Mouse (Mus musculus): ENCODE data around the gene Zfp316. TPM values are rescaled to one million over a fixed set of nuclear protein-coding genes. Genes with fewer than 3 reads are reported as not detected.

The Zfp316 gene
- polyA plus RNA-seq, 1 experiment from 2014 or later = 5.2 TPM

GRCm38 (mm10) chr5:143226790-143227189 is 43.0 kb downstream of the Zfp316 start, which contains the start of gene Spdye4a:
Gene Spdye4a, minus strand, starts transcription at chr5:143226890.
- no peak within 1 kb of the TSS for H3K4me3 ChIP-seq (ENCODE audit: low read depth, low read length)
- no peak for ATAC-seq (ENCODE audit: low read depth)
- no peaks in the 10 kb centered on the region for H3K4me1 ChIP-seq (ENCODE audit: control insufficient read depth, insufficient read depth, low read length)
- no peak within 1 kb of the TSS for H3K27ac ChIP-seq (ENCODE audit: low read depth, low read length)
- H3K36me3 ChIP-seq (ENCODE audit: control insufficient read depth, insufficient read depth, low read length) = no peaks in the 10 kb centered on the region
- H3K4me2 ChIP-seq (ENCODE audit: low read depth, low read length) = no peak within 1 kb of the TSS
- H3K27me3 ChIP-seq (ENCODE audit: control insufficient read depth, insufficient read depth, low read length) = no peaks in the 10 kb centered on the region
- H3K9me3 ChIP-seq (ENCODE audit: control insufficient read depth, low read length) = peaks cover 4% of the 10 kb centered on the region; the same call in 1 of the 2 replicates
- no peak within 1 kb of the TSS for H3K9ac ChIP-seq (replicated peaks; ENCODE audit: low read depth, low read length)
- WGBS = 90% methylated on average over 3 of the region's 3 CpGs

GRCm38 (mm10) chr5:143222287-143222686 is 47.5 kb downstream of the Zfp316 start:
- ATAC-seq (ENCODE audit: low read depth) = no peak
- Histone ChIP-seq H3K9me3 (ENCODE audit: control insufficient read depth, low read length) (no peaks in the 10 kb centered on the region), H3K27ac (ENCODE audit: low read depth, low read length) (no peak overlapping the region), H3K27me3 (ENCODE audit: control insufficient read depth, insufficient read depth, low read length) (no peaks in the 10 kb centered on the region), H3K4me2 (ENCODE audit: low read depth, low read length) (no peak overlapping the region), H3K36me3 (ENCODE audit: control insufficient read depth, insufficient read depth, low read length) (no peaks in the 10 kb centered on the region), H3K9ac (replicated peaks; ENCODE audit: low read depth, low read length) (no peak overlapping the region), H3K4me1 (ENCODE audit: control insufficient read depth, insufficient read depth, low read length) (no peaks in the 10 kb centered on the region), H3K4me3 (ENCODE audit: low read depth, low read length) (no peak overlapping the region)
- 90% methylated on average over 1 of the region's 1 CpGs for WGBS

GRCm38 (mm10) chr5:143220996-143221395 is 48.8 kb downstream of the Zfp316 start:
- no peak overlapping the region for H3K4me2 ChIP-seq (ENCODE audit: low read depth, low read length)
- WGBS = 78% methylated on average over 5 of the region's 5 CpGs
- no peak for ATAC-seq (ENCODE audit: low read depth)

GRCm38 (mm10) chr5:143213832-143214231 is 56.0 kb downstream of the Zfp316 start:
- no peak overlapping the region for H3K4me3 ChIP-seq (ENCODE audit: low read depth, low read length)
- H3K27ac ChIP-seq (ENCODE audit: low read depth, low read length) = no peak overlapping the region
- no peaks in the 10 kb centered on the region for H3K27me3 ChIP-seq (ENCODE audit: control insufficient read depth, insufficient read depth, low read length)
- no peak for ATAC-seq (ENCODE audit: low read depth)
- no peak overlapping the region for H3K4me2 ChIP-seq (ENCODE audit: low read depth, low read length)
- H3K9ac ChIP-seq (replicated peaks; ENCODE audit: low read depth, low read length) = no peak overlapping the region
- H3K36me3 ChIP-seq (ENCODE audit: control insufficient read depth, insufficient read depth, low read length) = no peaks in the 10 kb centered on the region
- no peaks in the 10 kb centered on the region for H3K4me1 ChIP-seq (ENCODE audit: control insufficient read depth, insufficient read depth, low read length)
- H3K9me3 ChIP-seq (ENCODE audit: control insufficient read depth, low read length) = no peaks in the 10 kb centered on the region
- 63% methylated on average over 2 of the region's 2 CpGs for WGBS

More at GRCm38 (mm10) chr5:143220996-143221395, 48.8 kb downstream of the Zfp316 start:
- no peaks in the 10 kb centered on the region for H3K36me3 ChIP-seq (ENCODE audit: control insufficient read depth, insufficient read depth, low read length)
- H3K4me1 ChIP-seq (ENCODE audit: control insufficient read depth, insufficient read depth, low read length) = no peaks in the 10 kb centered on the region
- no peaks in the 10 kb centered on the region for H3K9me3 ChIP-seq (ENCODE audit: control insufficient read depth, low read length)
- no peak overlapping the region for H3K9ac ChIP-seq (replicated peaks; ENCODE audit: low read depth, low read length)
- no peak overlapping the region for H3K4me3 ChIP-seq (ENCODE audit: low read depth, low read length)
- H3K27ac ChIP-seq (ENCODE audit: low read depth, low read length) = no peak overlapping the region
- no peaks in the 10 kb centered on the region for H3K27me3 ChIP-seq (ENCODE audit: control insufficient read depth, insufficient read depth, low read length)

GRCm38 (mm10) chr5:143205015-143205414 is 64.8 kb downstream of the Zfp316 start:
- no peak for ATAC-seq (ENCODE audit: low read depth)
- H3K9ac ChIP-seq (replicated peaks; ENCODE audit: low read depth, low read length) = no peak overlapping the region
- 74% methylated on average over 3 of the region's 3 CpGs for WGBS
- H3K27ac ChIP-seq (ENCODE audit: low read depth, low read length) = no peak overlapping the region
- no peaks in the 10 kb centered on the region for H3K4me1 ChIP-seq (ENCODE audit: control insufficient read depth, insufficient read depth, low read length)
- no peaks in the 10 kb centered on the region for H3K36me3 ChIP-seq (ENCODE audit: control insufficient read depth, insufficient read depth, low read length)
- H3K4me2 ChIP-seq (ENCODE audit: low read depth, low read length) = no peak overlapping the region
- H3K27me3 ChIP-seq (ENCODE audit: control insufficient read depth, insufficient read depth, low read length) = no peaks in the 10 kb centered on the region
- H3K4me3 ChIP-seq (ENCODE audit: low read depth, low read length) = no peak overlapping the region
- H3K9me3 ChIP-seq (ENCODE audit: control insufficient read depth, low read length) = no peaks in the 10 kb centered on the region

Other genes with a start within 250 kb of the Zfp316 start
- 25.0 and 36.8 TPM in 2 replicates for gene Rnf216, start 157.0 kb downstream of the Zfp316 start, polyA plus RNA-seq (2014; fragmentation: Nextera tagmentation; extraction: Ambion mirVana)
- gene Olfr718-ps1, start 122.4 kb downstream of the Zfp316 start, polyA plus RNA-seq (2014; fragmentation: Nextera tagmentation; extraction: Ambion mirVana) = 0.04 TPM in 1 of 2 replicates, not detected in the other
- gene Rbak, start 89.2 kb downstream of the Zfp316 start, polyA plus RNA-seq (2014; fragmentation: Nextera tagmentation; extraction: Ambion mirVana) = 16.6 and 20.9 TPM in 2 replicates
- gene Spdye4b, start 89.0 kb downstream of the Zfp316 start, polyA plus RNA-seq (2014; fragmentation: Nextera tagmentation; extraction: Ambion mirVana) = not detected in 2 replicates
- 0.15 TPM in 1 of 2 replicates, not detected in the other for gene Spdye4a, start 43.1 kb downstream of the Zfp316 start, polyA plus RNA-seq (2014; fragmentation: Nextera tagmentation; extraction: Ambion mirVana)
- gene Zfp12, start 34.9 kb downstream of the Zfp316 start, polyA plus RNA-seq (2014; fragmentation: Nextera tagmentation; extraction: Ambion mirVana) = 24.0 and 31.0 TPM in 2 replicates
- gene Zfp853, start 23.6 kb upstream of the Zfp316 start, polyA plus RNA-seq (2014; fragmentation: Nextera tagmentation; extraction: Ambion mirVana) = 0.17 and 0.29 TPM in 2 replicates
- gene E130309D02Rik, start 45.3 kb upstream of the Zfp316 start, polyA plus RNA-seq (2014; fragmentation: Nextera tagmentation; extraction: Ambion mirVana) = 20.1 and 29.0 TPM in 2 replicates
- gene Zdhhc4, start 59.2 kb upstream of the Zfp316 start, polyA plus RNA-seq (2014; fragmentation: Nextera tagmentation; extraction: Ambion mirVana) = 81.2 and 84.9 TPM in 2 replicates
- 0.24 and 0.44 TPM in 2 replicates for gene Grid2ip, start 87.3 kb upstream of the Zfp316 start, polyA plus RNA-seq (2014; fragmentation: Nextera tagmentation; extraction: Ambion mirVana)
- gene Kdelr2, start 133.8 kb upstream of the Zfp316 start, polyA plus RNA-seq (2014; fragmentation: Nextera tagmentation; extraction: Ambion mirVana) = 114 and 146 TPM in 2 replicates
- gene Daglb, start 194.6 kb upstream of the Zfp316 start, polyA plus RNA-seq (2014; fragmentation: Nextera tagmentation; extraction: Ambion mirVana) = 21.3 and 21.7 TPM in 2 replicates